Mouse (Mus musculus) induced T-regulatory cell, adult 2 months (primary cell): ENCODE measurements around the gene Hif3a.
A peak's percentile ranks its signal among the peaks of the same experiment; 100 is the strongest.

ENCODE experiments used
- DNase-seq: peaks from one replicate; pipeline ENCODE4 v3.0.0-alpha.2; 2012; ENCODE audit warnings: low read depth

The Hif3a gene

GRCm38 (mm10) chr7:17056601-17057523 is 5.4 kb downstream of the Hif3a start:
- DNase-seq: peak; percentile 28

DNA sequence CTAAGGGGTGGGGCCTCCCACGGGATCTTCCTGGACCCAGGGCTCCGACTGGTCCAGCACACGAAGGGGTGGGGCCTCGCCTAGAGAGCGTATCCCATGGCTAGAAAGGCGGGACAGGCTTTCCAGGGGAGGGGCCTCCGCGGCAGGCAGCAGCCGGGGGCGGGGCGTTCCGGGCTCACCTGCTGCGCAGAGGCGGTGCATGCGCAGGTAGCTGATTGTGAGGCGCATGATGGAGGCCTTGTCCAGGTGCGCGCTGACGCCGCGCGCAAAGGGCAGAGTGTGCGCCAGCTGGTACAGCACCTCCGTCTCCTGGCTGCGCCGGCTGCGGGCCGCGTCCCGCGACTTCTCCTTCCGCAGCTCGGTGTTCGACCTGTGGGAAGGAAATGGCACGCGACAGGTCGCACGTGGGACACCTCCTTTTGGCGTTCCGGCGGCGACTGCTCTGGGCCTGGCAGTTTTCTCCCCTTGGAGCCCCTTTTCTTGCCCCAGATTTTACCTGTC is 6.1 kb downstream of the Hif3a start:
- DNase-seq: peak; percentile 75

- no peak for DNase-seq
These were observed 6.8 kb downstream of the Hif3a start for GRCm38 (mm10) chr7:17055287-17055946.

DNA sequence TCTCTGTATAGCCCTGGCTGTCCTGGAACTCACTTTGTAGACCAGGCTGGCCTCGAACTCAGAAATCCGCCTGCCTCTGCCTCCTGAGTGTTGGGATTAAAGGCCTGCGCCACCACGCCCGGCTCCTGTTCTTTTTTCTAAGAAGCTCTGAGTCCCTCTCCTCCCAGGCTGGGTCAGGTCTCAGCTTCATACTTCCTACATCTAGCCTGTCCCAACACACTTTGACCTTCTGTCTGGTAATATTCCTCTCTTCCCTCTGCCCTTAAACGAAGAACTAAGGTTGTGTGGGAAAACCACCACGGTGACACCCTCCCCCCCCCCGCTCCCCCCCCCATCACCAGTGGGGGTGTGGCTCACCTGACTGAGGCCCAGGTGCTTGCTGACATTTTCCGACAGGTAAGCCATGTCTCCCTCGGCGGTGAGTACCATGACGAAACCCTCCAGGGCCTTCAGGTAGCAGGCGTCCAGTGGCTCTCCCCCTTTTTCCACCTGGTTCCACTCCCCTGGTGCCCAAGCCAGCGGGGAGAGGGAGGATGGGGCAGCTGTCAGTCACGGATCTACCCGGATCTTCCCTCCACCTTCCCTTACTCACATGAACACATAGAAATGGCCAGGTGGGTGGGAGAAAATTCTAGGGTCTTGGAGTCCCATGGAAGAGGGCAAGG is 7.8 kb downstream of the Hif3a start:
- DNase-seq: no peak

- DNase-seq: peak; percentile 80
These were observed 11.2 kb downstream of the Hif3a start for GRCm38 (mm10) chr7:17050933-17051594.

- DNase-seq: no peak
These were observed 11.7 kb downstream of the Hif3a start for GRCm38 (mm10) chr7:17050491-17050890.

DNA sequence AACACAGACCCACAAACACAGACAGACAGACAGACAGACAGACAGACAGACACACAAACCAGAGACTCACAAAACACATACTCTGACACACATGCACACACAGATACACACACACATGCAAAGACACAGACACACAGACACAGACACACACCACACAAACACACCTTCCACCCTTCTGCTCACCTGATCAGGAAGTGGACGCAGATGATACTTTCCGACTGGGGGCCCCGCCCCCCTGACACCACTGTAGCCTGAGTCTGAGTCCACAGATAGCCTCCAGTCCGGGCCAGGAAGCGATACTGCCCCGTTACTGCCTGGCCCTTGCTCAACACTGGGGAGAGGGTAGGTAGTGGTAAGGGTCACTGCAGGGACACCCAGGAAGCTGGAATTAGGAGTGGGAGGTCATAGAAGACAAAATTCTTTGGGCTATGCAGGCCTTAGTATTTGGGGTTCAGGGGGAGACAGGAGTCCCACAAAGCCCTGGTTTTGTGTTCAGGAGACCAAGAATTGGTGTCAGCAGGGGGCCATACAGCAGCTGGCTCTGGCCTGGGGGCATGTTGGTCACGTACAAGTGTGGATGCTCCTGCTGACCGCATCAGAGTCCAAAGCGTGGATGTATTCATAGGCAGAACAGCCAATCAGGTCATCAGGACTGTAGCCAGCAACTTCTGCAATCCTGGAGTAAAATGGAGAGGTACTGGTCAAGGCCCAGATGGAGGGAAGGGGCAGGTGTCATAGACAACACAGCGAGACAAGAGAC is 13.6 kb downstream of the Hif3a start:
- no peak for DNase-seq

DNA sequence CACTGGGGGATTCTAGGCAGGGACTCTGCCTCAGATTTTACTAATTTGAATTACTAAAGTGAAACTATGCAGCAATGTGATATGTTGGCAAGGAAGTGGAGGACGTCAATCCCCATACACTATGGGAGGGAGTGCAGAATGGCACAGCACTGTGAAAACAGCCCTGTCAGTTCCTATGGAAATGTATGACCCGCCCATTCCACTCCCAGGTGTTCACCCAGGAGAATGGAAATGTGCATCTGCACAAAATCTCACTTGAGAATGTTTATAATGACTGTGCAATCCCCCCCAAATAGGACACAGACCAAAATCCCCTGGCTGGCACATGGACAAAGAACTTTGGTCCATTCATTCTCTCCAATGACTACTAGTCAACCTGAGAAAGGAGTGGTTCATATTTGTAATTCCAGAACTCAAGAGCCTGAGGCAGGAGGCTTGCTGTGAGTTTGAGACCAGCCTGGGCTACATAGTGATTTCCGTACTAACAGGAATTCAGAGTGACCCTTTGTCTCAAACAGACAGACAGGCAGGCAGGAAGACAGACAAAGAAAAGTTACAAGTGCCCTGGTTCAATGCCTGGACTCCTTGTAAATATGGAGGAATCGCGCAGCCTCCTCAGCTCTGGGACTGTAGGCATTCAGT is 15.1 kb downstream of the Hif3a start:
- DNase-seq: no peak

- DNase-seq: no peak
These were observed 16.5 kb downstream of the Hif3a start for GRCm38 (mm10) chr7:17045743-17046142.

- DNase-seq: no peak
These were observed 22.9 kb downstream of the Hif3a start for GRCm38 (mm10) chr7:17039373-17039772.

DNA sequence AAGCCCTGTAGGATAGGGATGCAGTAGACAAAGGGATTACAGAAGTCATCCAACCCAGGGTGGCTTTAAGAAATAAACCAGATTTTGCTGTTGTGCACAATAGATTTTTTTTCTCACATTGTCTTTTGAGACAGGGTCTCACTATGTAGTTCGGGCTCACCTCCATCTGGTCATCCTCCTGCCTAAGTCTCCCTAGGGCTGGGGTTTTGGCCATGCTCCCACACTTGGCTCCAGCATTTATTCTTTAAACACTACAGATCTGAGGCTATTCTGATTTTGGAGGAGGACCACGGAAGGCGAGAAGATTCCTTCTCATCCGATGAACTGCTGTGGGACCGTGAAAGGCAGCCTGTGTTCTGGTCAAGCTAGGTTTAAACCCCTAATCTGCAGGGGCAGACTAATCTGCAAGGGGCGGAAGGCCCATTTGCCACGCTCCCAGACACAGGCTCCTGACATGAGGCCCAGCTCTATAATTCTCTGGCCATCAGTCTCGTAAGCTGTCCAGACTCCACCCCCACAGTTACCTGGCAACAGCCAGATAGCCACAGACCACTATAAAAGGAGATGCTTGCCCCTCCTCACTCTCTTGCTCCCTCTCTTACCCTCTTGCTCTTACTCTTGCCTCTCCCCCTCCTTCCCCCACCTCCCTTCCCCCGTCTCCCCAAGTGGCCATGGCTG is 24.1 kb downstream of the Hif3a start:
- DNase-seq: no peak

GRCm38 (mm10) chr7:17030239-17030638 is 32.0 kb downstream of the Hif3a start:
- DNase-seq: peak; percentile 34

DNA sequence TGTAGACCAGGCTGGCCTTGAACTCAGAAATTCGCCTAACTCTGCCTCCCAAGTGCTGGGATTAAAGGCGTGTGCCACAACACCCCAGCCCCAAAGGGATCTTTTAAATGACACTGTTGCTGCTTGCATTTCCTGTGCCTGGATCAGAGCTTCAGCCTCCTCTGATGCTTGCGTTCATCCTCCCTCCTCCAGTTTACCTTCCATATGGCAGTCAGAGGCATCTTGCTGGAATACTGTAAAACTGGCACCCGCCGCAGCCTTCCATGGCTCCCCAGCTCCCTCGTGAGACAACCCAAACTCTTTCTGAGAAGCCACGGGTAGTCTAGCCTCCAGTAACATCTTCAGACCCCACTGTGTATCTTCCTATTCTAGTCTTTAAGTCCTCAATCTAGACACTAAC is 33.3 kb downstream of the Hif3a start:
- DNase-seq: no peak

DNA sequence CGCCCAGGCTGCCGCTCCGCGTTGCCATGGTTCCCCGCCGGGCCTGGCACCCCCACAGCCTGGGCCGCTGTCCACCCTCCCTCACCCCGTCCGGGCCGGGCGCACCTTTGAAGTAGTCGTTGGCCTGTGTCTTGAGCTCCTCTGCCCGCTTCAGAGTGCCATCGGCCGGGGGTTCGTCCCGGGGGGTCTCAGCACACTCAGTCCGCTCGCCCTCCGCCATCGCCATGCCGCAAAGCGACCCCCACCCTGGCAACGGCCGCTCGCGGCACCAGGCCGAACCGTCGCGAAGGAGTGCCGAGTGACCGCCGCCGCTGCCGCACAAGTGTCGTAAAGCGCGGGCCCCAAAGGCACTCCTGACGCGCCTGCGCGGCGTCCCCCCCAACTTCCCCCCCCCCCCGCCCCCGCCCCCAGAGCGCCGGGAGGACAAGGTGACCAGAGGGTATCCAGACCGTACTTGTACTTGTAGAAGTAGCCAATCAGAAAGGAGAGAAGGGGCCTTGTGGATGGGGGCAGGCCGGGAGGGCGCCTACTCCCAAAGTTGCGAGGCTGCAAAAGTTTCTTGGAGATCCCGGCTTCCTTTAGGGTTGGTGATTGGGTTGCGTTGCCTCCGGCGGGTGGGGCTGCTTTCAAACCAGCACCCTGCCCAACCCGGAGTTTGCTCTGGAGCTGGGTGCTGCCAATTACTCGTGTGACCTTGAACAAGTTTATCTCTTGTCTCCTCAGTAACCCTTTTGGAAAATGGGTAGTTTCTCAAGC is 34.5 kb downstream of the Hif3a start, which contains the start of gene Ppp5c:
Gene Ppp5c (minus strand): TSS at position 337 of the 756 bp plus-strand sequence.
- peak; percentile 83 for DNase-seq

- DNase-seq: peak; percentile 82
These were observed 35.3 kb downstream of the Hif3a start for GRCm38 (mm10) chr7:17026710-17027587.

GRCm38 (mm10) chr7:17025896-17026622 is 36.2 kb downstream of the Hif3a start:
- peak; percentile 28 for DNase-seq

DNA sequence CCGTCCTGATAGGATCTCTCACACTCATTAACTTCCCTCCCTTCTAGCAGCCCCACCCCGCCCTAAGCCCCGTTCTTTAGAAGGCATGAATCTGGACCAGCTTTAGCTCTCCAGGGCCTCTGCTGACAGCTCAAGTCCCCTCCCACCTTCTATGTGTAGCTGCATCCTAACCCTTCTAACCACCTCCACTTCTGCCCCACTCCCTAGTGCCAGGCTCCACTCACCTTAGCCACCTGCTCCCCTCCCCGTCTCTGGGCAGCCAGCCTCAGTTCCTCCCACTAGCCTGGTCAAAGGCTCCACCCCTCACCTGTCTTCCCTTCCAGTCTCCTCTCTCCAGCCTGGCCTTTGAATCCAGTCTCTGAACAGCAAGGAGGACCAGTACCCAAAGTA is 36.7 kb downstream of the Hif3a start:
- DNase-seq: peak; percentile 46
